Mouse (Mus musculus) hindbrain, embryonic 12.5 days (tissue): ENCODE measurements around the gene AW011738. TPM values are rescaled to one million over a fixed set of nuclear protein-coding genes. Genes with fewer than 3 reads are reported as not detected.

ENCODE experiments used
- ATAC-seq: fragments of 200-750 bp; cut with Nextera tagmentation; 2 replicates; pipeline ENCODE4 v1.8.0; 2017; ENCODE audit warnings: moderate TSS enrichment; ENCODE audit not compliant: low FRiP score
- H3K27ac ChIP-seq: fragments of 300-500 bp; sonication (generic); 2 replicates; pipeline ENCODE4 v1.5.1; 2016; ENCODE audit warnings: mild to moderate bottlenecking
- H3K27me3 ChIP-seq: fragments of 300-500 bp; sonication (generic); 2 replicates; pipeline ENCODE4 v1.6.1; 2016; ENCODE audit warnings: mild to moderate bottlenecking
- H3K36me3 ChIP-seq: fragments of 300-500 bp; sonication (generic); 2 replicates; pipeline ENCODE4 v1.6.1; 2016; ENCODE audit warnings: mild to moderate bottlenecking
- H3K4me1 ChIP-seq: fragments of 300-500 bp; sonication (generic); 2 replicates; pipeline ENCODE4 v1.6.1; 2016
- H3K4me2 ChIP-seq: fragments of 300-500 bp; sonication (generic); replicated peaks from 2 replicates; pipeline ENCODE4 v1.6.1; 2016; ENCODE audit warnings: mild to moderate bottlenecking
- H3K4me3 ChIP-seq: fragments of 300-500 bp; sonication (generic); 2 replicates; pipeline ENCODE4 v1.5.1; 2016; ENCODE audit warnings: mild to moderate bottlenecking
- H3K9ac ChIP-seq: fragments of 300-500 bp; sonication (generic); 2 replicates; pipeline ENCODE4 v1.6.1; 2016; ENCODE audit warnings: mild to moderate bottlenecking, moderate library complexity
- H3K9me3 ChIP-seq: fragments of 300-500 bp; sonication (generic); replicated peaks from 2 replicates; pipeline ENCODE4 v1.6.1; 2016; ENCODE audit warnings: mild to moderate bottlenecking
- WGBS: fragments of 180-500 bp; shearing (Covaris S2); methylation state at CpG from one replicate; pipeline ENCODE4 v1.1.7; 2016; 5-methylcytosine and 5-hydroxymethylcytosine counted together
- polyA plus RNA-seq: library from polyadenylated mRNA; unstranded; fragments of >200 nt; fragmentation: Nextera tagmentation; extraction: Ambion mirVana; gene quantifications from 2 replicates; pipeline ENCODE4 v1.2.1, GENCODE M21; 2016

The AW011738 gene
- 7.0 and 7.6 TPM in 2 replicates for polyA plus RNA-seq

- H3K9me3 ChIP-seq, result no peaks in the 10 kb centered on the region
- H3K4me1 ChIP-seq, result peaks cover 30% of the 10 kb centered on the region
- peak within 1 kb of the TSS; percentile 74 for H3K27ac ChIP-seq
- under 1% methylated on average over 32 of the region's 39 CpGs for WGBS
- peak; percentile 82 for ATAC-seq
- H3K4me3 ChIP-seq, result peak within 1 kb of the TSS; percentile 60
- H3K27me3 ChIP-seq, result peaks cover 9% of the 10 kb centered on the region; the same call in 1 of the 2 replicates
- H3K4me2 ChIP-seq, result peak within 1 kb of the TSS; percentile 92
- peak within 1 kb of the TSS; percentile 80 for H3K9ac ChIP-seq
- H3K36me3 ChIP-seq, result no peaks in the 10 kb centered on the region
Observed at GRCm38 (mm10) chr4:156203001-156203412, at the start of gene AW011738. AW011738 (plus strand) TSS chr4:156203304.

DNA sequence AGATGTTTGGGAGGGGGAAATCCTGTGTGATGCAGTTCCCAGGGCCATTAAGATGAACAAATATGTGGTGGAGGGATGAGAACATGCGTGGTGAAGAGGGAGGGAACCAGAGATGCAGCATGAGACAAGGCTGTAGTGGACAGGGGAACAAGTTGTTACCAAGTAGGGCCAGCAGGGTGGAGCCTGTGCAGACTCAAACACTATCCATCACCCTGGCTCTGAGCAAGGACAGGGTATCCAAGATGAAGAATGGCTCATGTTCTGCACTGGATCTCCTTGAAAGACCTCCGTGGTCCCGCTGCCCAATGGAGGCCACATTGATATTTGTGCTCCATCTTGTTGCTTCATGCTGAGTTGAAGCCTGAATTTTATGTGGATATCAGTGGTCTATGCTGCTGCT, 48.3 kb upstream of the AW011738 start:
- 91% methylated on average over 3 of the region's 3 CpGs for WGBS
- ATAC-seq, result no peak
- H3K4me2 ChIP-seq, result no peak overlapping the region

GRCm38 (mm10) chr4:156166477-156166876, 36.6 kb upstream of the AW011738 start:
- H3K4me2 ChIP-seq, result no peak overlapping the region
- H3K36me3 ChIP-seq, result peaks cover 98% of the 10 kb centered on the region
- no peaks in the 10 kb centered on the region for H3K27me3 ChIP-seq
- no peaks in the 10 kb centered on the region for H3K4me1 ChIP-seq
- H3K9ac ChIP-seq, result no peak overlapping the region
- peaks cover 8% of the 10 kb centered on the region for H3K9me3 ChIP-seq
- no peak overlapping the region for H3K4me3 ChIP-seq
- ATAC-seq, result no peak
- 90% methylated on average over 9 of the region's 9 CpGs for WGBS
- no peak overlapping the region for H3K27ac ChIP-seq

More for the DNA sequence above, 48.3 kb upstream of the AW011738 start:
- no peak overlapping the region for H3K27ac ChIP-seq
- no peak overlapping the region for H3K9ac ChIP-seq
- H3K27me3 ChIP-seq, result no peaks in the 10 kb centered on the region
- no peaks in the 10 kb centered on the region for H3K36me3 ChIP-seq
- peaks cover 16% of the 10 kb centered on the region for H3K9me3 ChIP-seq
- H3K4me1 ChIP-seq, result no peaks in the 10 kb centered on the region
- H3K4me3 ChIP-seq, result no peak overlapping the region

- no peak overlapping the region for H3K27ac ChIP-seq
- H3K4me2 ChIP-seq, result no peak overlapping the region
- WGBS, result 91% methylated on average over 8 of the region's 8 CpGs
- no peak overlapping the region for H3K4me3 ChIP-seq
- H3K36me3 ChIP-seq, result peaks cover 100% of the 10 kb centered on the region
- H3K27me3 ChIP-seq, result no peaks in the 10 kb centered on the region
- ATAC-seq, result no peak
- H3K9me3 ChIP-seq, result no peaks in the 10 kb centered on the region; the same call in 1 of the 2 replicates
- H3K4me1 ChIP-seq, result no peaks in the 10 kb centered on the region
- H3K9ac ChIP-seq, result no peak overlapping the region
Observed at GRCm38 (mm10) chr4:156168611-156169010, 34.5 kb upstream of the AW011738 start.

DNA sequence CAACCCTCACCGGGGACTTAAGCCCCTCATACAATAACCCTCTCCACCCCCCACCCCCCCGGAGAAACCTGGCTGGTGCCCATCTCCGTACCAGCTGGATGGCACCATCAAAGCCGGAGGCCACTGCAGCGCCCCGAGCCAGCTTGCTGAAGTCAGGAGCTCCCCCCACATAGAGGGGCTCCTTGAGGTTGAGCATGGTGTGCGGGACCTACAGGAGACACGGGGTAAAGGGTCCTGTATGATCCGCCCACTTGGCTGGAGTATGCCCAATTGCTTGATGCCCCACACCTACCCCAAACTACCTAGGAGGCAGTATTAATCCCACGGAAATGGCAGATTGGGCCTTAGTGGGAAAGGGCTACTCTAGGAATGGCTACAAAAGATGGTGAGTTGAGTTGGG, 34.0 kb upstream of the AW011738 start:
- 98% methylated on average over 10 of the region's 10 CpGs for WGBS
- Histone ChIP-seq H3K36me3 (peaks cover 100% of the 10 kb centered on the region), H3K27ac (no peak overlapping the region), H3K4me1 (no peaks in the 10 kb centered on the region), H3K4me2 (no peak overlapping the region), H3K27me3 (no peaks in the 10 kb centered on the region), H3K9me3 (no peaks in the 10 kb centered on the region), H3K4me3 (no peak overlapping the region), H3K9ac (no peak overlapping the region)
- ATAC-seq, result no peak

DNA sequence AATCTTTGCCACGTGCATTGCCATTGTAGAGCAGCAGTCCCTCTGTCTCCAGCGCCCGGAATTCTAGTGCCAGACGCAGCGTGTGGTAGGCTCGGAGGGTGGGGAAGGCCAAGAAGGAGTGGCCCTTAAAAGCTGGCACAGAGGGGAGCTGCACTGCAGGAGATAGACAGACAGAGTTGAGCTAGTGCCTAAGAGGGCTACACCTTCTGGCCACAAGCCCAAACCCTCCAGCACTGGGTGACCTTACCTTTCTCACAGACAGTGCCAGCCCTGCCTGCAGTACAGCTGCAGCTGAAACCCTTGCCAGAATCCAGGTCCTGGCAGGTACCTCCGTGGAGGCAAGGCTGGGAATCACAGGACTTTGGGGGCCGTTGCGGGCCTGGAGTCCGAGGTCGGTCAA, 31.3 kb upstream of the AW011738 start:
- H3K9ac ChIP-seq, result no peak overlapping the region
- H3K9me3 ChIP-seq, result no peaks in the 10 kb centered on the region
- no peaks in the 10 kb centered on the region for H3K4me1 ChIP-seq
- H3K27ac ChIP-seq, result no peak overlapping the region
- H3K4me3 ChIP-seq, result no peak overlapping the region
- peaks cover 100% of the 10 kb centered on the region for H3K36me3 ChIP-seq
- WGBS, result 96% methylated on average over 11 of the region's 11 CpGs
- H3K4me2 ChIP-seq, result no peak overlapping the region
- ATAC-seq, result no peak
- H3K27me3 ChIP-seq, result no peaks in the 10 kb centered on the region

GRCm38 (mm10) chr4:156177630-156178029, 25.5 kb upstream of the AW011738 start:
- no peak overlapping the region for H3K9ac ChIP-seq
- no peak overlapping the region for H3K4me2 ChIP-seq
- no peak overlapping the region for H3K4me3 ChIP-seq
- no peaks in the 10 kb centered on the region for H3K9me3 ChIP-seq
- WGBS, result 93% methylated on average over 9 of the region's 9 CpGs
- H3K27me3 ChIP-seq, result no peaks in the 10 kb centered on the region
- ATAC-seq, result no peak
- H3K4me1 ChIP-seq, result peaks cover 16% of the 10 kb centered on the region
- peaks cover 90% of the 10 kb centered on the region for H3K36me3 ChIP-seq
- no peak overlapping the region for H3K27ac ChIP-seq

GRCm38 (mm10) chr4:156183747-156184146, 19.4 kb upstream of the AW011738 start:
- ATAC-seq, result no peak
- Histone ChIP-seq H3K27me3 (no peaks in the 10 kb centered on the region), H3K9me3 (no peaks in the 10 kb centered on the region), H3K27ac (no peak overlapping the region), H3K4me3 (peak overlapping the region; percentile 46), H3K4me2 (peak overlapping the region; percentile 74), H3K4me1 (peaks cover 74% of the 10 kb centered on the region), H3K9ac (peak overlapping the region; percentile 55), H3K36me3 (peaks cover 46% of the 10 kb centered on the region)
- WGBS, result 83% methylated on average over 5 of the region's 5 CpGs

DNA sequence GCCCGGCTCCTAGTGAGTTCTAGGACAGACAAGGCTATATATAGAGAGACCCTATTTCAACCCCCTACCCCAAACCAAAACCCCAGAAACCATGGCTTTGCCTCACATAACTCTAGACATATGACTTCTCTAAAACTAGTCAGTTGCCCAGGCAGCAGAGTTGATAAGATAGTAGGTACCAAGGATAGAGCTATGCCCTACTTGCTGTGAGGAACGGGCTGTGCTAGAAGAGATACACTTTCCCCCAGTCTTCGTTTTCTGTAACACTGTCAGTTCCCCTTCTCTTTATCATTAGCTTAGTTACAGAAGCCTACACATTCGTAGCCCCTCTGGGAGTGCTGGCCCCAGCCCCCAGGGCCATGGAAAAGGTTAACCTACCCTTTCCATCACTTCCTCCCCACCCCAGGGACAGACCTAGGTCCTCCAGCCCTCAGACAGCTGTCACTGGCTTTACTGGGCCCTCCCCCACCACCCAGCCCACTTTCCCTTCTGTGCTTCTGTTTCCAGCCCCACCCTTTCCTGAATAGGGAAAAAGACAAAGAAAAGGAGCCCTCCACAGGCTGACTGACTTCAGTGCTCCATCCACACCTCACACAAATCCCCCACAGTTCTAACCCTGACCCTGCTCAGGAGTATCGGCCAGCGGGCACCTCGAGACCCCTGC, 18.7 kb upstream of the AW011738 start:
- peak overlapping the region; percentile 96 for H3K27ac ChIP-seq
- H3K27me3 ChIP-seq, result no peaks in the 10 kb centered on the region
- no peaks in the 10 kb centered on the region for H3K9me3 ChIP-seq
- ATAC-seq, result no peak
- whole genome bisulfite sequencing, result 73% methylated on average over 7 of the region's 7 CpGs
- H3K4me3 ChIP-seq, result peak overlapping the region; percentile 46
- peak overlapping the region; percentile 82 for H3K9ac ChIP-seq
- H3K36me3 ChIP-seq, result peaks cover 40% of the 10 kb centered on the region
- H3K4me2 ChIP-seq, result peak overlapping the region; percentile 74
- H3K4me1 ChIP-seq, result peaks cover 81% of the 10 kb centered on the region

GRCm38 (mm10) chr4:156185456-156185949, 17.6 kb upstream of the AW011738 start:
- no peaks in the 10 kb centered on the region for H3K9me3 ChIP-seq
- peak overlapping the region; percentile 46 for H3K4me3 ChIP-seq
- peak; percentile 6; the same call in 1 of the 2 replicates for ATAC-seq
- 61% methylated on average over 13 of the region's 13 CpGs for WGBS
- no peaks in the 10 kb centered on the region for H3K27me3 ChIP-seq
- H3K4me2 ChIP-seq, result peak overlapping the region; percentile 74
- peak overlapping the region; percentile 82 for H3K9ac ChIP-seq
- peaks cover 29% of the 10 kb centered on the region for H3K36me3 ChIP-seq
- H3K4me1 ChIP-seq, result peaks cover 91% of the 10 kb centered on the region
- peak overlapping the region; percentile 96 for H3K27ac ChIP-seq

GRCm38 (mm10) chr4:156185950-156186850, 16.9 kb upstream of the AW011738 start:
- Histone ChIP-seq H3K27me3 (no peaks in the 10 kb centered on the region), H3K4me3 (peak overlapping the region; percentile 46), H3K4me2 (peak overlapping the region; percentile 74), H3K36me3 (peaks cover 30% of the 10 kb centered on the region), H3K27ac (peak overlapping the region; percentile 96), H3K9ac (peak overlapping the region; percentile 82), H3K9me3 (no peaks in the 10 kb centered on the region), H3K4me1 (peaks cover 96% of the 10 kb centered on the region)
- ATAC-seq, result peak; percentile 45
- WGBS, result 3% methylated on average over 31 of the region's 31 CpGs

GRCm38 (mm10) chr4:156188162-156188810, 14.8 kb upstream of the AW011738 start:
- Histone ChIP-seq H3K4me3 (no peak overlapping the region), H3K9ac (peak overlapping the region; percentile 23; the same call in 1 of the 2 replicates), H3K9me3 (no peaks in the 10 kb centered on the region), H3K36me3 (peaks cover 33% of the 10 kb centered on the region), H3K27me3 (no peaks in the 10 kb centered on the region), H3K4me1 (peaks cover 96% of the 10 kb centered on the region), H3K4me2 (peak overlapping the region; percentile 32; the same call in 1 of the 2 replicates), H3K27ac (peak overlapping the region; percentile 87)
- 31% methylated on average over 5 of the region's 5 CpGs for WGBS
- peak; percentile 1; the same call in 1 of the 2 replicates for ATAC-seq
